Mouse (Mus musculus) midbrain, postnatal 0 days (tissue): ENCODE measurements around the gene Ddx23. TPM values are rescaled to one million over a fixed set of nuclear protein-coding genes. Genes with fewer than 3 reads are reported as not detected.

Experiments
- ATAC-seq: fragments of 200-750 bp; cut with Nextera tagmentation; 2 replicates; pipeline ENCODE4 v1.8.0; 2017; ENCODE audit warnings: moderate number of reproducible peaks, mild to moderate bottlenecking, moderate TSS enrichment, moderate library complexity; ENCODE audit not compliant: low FRiP score
- DNase-seq: peaks from one replicate; pipeline ENCODE4 v3.0.0-alpha.2; 2015; ENCODE audit warnings: low spot score
- H3K27ac ChIP-seq: fragments of 300-500 bp; sonication (generic); 2 replicates; pipeline ENCODE4 v1.5.1; 2014; ENCODE audit warnings: low read depth, mild to moderate bottlenecking, low read length, mixed read lengths
- H3K27me3 ChIP-seq: fragments of 300-500 bp; sonication (generic); 2 replicates; pipeline ENCODE4 v1.6.1; 2014; ENCODE audit warnings: low read length, control low read depth, mixed read lengths; ENCODE audit not compliant: insufficient read depth
- H3K36me3 ChIP-seq: fragments of 300-500 bp; sonication (generic); 2 replicates; pipeline ENCODE4 v1.6.1; 2014; ENCODE audit warnings: low read length, control low read depth, mixed read lengths; ENCODE audit not compliant: insufficient read depth
- H3K4me1 ChIP-seq: fragments of 300-500 bp; sonication (generic); 2 replicates; pipeline ENCODE4 v1.6.1; 2014; ENCODE audit warnings: mild to moderate bottlenecking, control low read depth, antibody characterized with exemption, low read length, mixed read lengths; ENCODE audit not compliant: insufficient read depth
- H3K4me2 ChIP-seq: fragments of 300-500 bp; sonication (generic); 2 replicates; pipeline ENCODE4 v1.6.1; 2014; ENCODE audit warnings: low read depth, mild to moderate bottlenecking, low read length, mixed read lengths; ENCODE audit not compliant: poor library complexity, severe bottlenecking
- H3K4me3 ChIP-seq: fragments of 300-500 bp; sonication (generic); 2 replicates; pipeline ENCODE4 v1.5.1; 2014; ENCODE audit warnings: low read depth, mild to moderate bottlenecking, low read length, moderate library complexity
- H3K9ac ChIP-seq: fragments of 300-500 bp; sonication (generic); replicated peaks from 2 replicates; pipeline ENCODE4 v1.6.1; 2014; ENCODE audit warnings: mild to moderate bottlenecking, low read length, moderate library complexity, mixed read lengths; ENCODE audit not compliant: poor library complexity, severe bottlenecking
- H3K9me3 ChIP-seq: fragments of 300-500 bp; sonication (generic); 2 replicates; pipeline ENCODE4 v1.6.1; 2016; ENCODE audit warnings: low read length, control low read depth
- CTCF ChIP-seq: IDR thresholded peaks from 2 replicates; pipeline ENCODE4 v1.5.1; 2016; ENCODE audit warnings: antibody characterized with exemption, mild to moderate bottlenecking
- WGBS: fragments of 180-500 bp; shearing (Covaris S2); extraction: QIAGEN DNeasy Blood & Tissue Kit; methylation state at CpG from one replicate; pipeline ENCODE4 v1.1.7; 2014; 5-methylcytosine and 5-hydroxymethylcytosine counted together
- polyA plus RNA-seq: library from polyadenylated mRNA; unstranded; fragments of >200 nt; fragmentation: Nextera tagmentation; extraction: Ambion mirVana; gene quantifications from 2 replicates; pipeline ENCODE4 v1.2.1, GENCODE M21; 2015
- total RNA-seq: library from RNA; depleted of rRNA; stranded (reverse); fragments of >200 nt; gene quantifications from 2 replicates; pipeline ENCODE4 v1.2.3, GENCODE M21; 2014

Ddx23 gene
- total and polyA plus RNA-seq, 2 experiments from 2014 or later: 20.5 to 46.7 TPM

- H3K4me1 ChIP-seq: peaks cover 17% of the 10 kb centered on the region
- peaks cover 21% of the 10 kb centered on the region for H3K36me3 ChIP-seq
- H3K27ac ChIP-seq: no peak overlapping the region
- peak overlapping the region; percentile 93; the same call in 1 of the 2 replicates for H3K9ac ChIP-seq
- H3K9me3 ChIP-seq: no peaks in the 10 kb centered on the region
- TF ChIP-seq CTCF: no peak
- 31% methylated on average over 3 of the region's 3 CpGs for WGBS
- peak overlapping the region; percentile 88 for H3K4me2 ChIP-seq
- DNase-seq (no peak), ATAC-seq (no peak)
- H3K27me3 ChIP-seq: no peaks in the 10 kb centered on the region
- H3K4me3 ChIP-seq: 0 out of 2 replicates have a peak overlapping the region, but pooled peaks have one; percentile 8
Measured at GRCm38 (mm10) chr15:98637155-98637554, 25.5 kb downstream of the Ddx23 start.

GRCm38 (mm10) chr15:98636517-98636916 is 26.2 kb downstream of the Ddx23 start:
- WGBS: 26% methylated on average over 5 of the region's 5 CpGs
- Histone ChIP-seq H3K4me3 (peak overlapping the region; percentile 68), H3K27ac (0 out of 2 replicates have a peak overlapping the region, but pooled peaks have one; percentile 98), H3K4me2 (peak overlapping the region; percentile 88), H3K9me3 (no peaks in the 10 kb centered on the region), H3K36me3 (peaks cover 14% of the 10 kb centered on the region), H3K4me1 (peaks cover 17% of the 10 kb centered on the region), H3K9ac (peak overlapping the region; percentile 93), H3K27me3 (no peaks in the 10 kb centered on the region)
- no peak for TF ChIP-seq CTCF
- ATAC-seq: no peak
- DNase-seq: peak; percentile 57

GRCm38 (mm10) chr15:98635291-98635841 is 27.3 kb downstream of the Ddx23 start:
- H3K36me3 ChIP-seq: peaks cover 8% of the 10 kb centered on the region; the same call in 1 of the 2 replicates
- peak overlapping the region; percentile 88 for H3K4me2 ChIP-seq
- DNase-seq: peak; percentile 43
- H3K9ac ChIP-seq: peak overlapping the region; percentile 93
- H3K9me3 ChIP-seq: no peaks in the 10 kb centered on the region
- no peak for ATAC-seq
- H3K27me3 ChIP-seq: no peaks in the 10 kb centered on the region
- under 1% methylated on average over 21 of the region's 21 CpGs for WGBS
- peak; percentile 42 for TF ChIP-seq CTCF
- H3K4me1 ChIP-seq: peaks cover 17% of the 10 kb centered on the region
- H3K4me3 ChIP-seq: peak overlapping the region; percentile 68
- H3K27ac ChIP-seq: peak overlapping the region; percentile 98

DNA sequence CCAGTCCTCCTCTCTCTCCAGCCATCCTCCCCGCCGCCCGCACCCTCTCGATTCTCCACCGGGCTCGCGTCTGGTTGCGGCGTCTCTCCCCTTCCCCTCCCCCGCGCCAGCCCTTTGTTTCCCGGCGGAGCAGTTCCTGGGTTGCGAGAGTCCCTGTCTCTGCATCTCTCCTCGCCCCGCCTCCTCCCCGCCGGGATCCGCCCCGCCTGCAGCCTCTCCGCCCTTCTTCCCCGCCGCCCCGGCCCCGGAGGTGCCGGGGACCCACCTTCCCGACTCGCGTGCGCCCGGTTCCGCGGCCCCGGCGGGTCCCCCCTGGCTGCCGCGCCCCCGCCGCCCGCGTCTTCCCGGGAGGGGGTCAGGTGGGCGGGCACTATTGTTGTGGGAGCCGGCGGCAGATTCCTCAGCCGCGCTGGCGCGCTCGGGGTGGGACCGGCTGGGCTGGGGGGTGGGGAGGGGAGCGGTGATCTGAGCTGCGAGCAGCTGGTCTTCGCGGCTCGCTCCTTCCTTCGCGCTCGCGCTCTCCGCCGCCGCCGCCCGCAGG is 28.1 kb downstream of the Ddx23 start:
- H3K9ac ChIP-seq: peak overlapping the region; percentile 93
- H3K36me3 ChIP-seq: peaks cover under 1% of the 10 kb centered on the region; the same call in 1 of the 2 replicates
- DNase-seq: peak; percentile 72
- H3K4me3 ChIP-seq: peak overlapping the region; percentile 68
- peak overlapping the region; percentile 98 for H3K27ac ChIP-seq
- 1% methylated on average over 47 of the region's 65 CpGs for WGBS
- peaks cover 17% of the 10 kb centered on the region for H3K4me1 ChIP-seq
- TF ChIP-seq CTCF: no peak
- ATAC-seq: peak; percentile 44
- no peaks in the 10 kb centered on the region for H3K27me3 ChIP-seq
- H3K9me3 ChIP-seq: no peaks in the 10 kb centered on the region
- H3K4me2 ChIP-seq: peak overlapping the region; percentile 88

DNA sequence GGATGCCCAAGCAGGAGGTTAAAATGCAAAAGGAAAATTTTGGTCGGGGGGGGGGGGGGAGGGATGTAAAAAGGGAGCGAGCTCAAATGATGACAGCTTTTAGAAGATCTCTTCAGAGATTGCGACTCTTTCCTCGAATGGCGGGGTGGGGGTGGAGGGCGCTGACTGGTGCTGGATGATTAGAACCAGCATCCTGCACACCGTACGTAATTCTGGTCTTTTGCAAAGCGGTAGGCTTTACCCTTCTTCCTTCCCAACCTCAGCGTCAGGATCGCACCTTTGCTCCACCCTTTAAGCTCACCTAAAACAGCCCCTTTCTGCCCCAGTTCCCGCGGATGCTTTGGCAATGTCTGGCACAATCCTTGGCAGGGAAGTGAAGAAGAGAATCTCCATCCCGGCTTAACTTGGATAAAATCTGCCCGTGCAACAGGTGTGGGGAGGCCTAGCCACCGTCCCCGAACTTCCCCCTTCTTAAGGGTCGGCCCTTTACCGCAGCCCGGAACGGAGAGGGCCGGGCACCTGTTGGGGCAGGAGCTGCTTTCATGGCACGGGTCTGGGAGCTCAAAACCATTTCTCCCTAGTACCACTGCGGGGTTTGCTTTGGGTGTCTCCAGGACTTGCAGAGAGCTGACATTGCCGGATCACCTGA is 28.7 kb downstream of the Ddx23 start:
- Histone ChIP-seq H3K9ac (peak overlapping the region; percentile 93), H3K36me3 (no peaks in the 10 kb centered on the region), H3K9me3 (no peaks in the 10 kb centered on the region), H3K4me1 (peaks cover 17% of the 10 kb centered on the region), H3K27me3 (no peaks in the 10 kb centered on the region), H3K4me3 (peak overlapping the region; percentile 68), H3K27ac (peak overlapping the region; percentile 98), H3K4me2 (peak overlapping the region; percentile 88)
- WGBS: under 1% methylated on average over 25 of the region's 25 CpGs
- ATAC-seq (no peak), DNase-seq (peak; percentile 14)
- TF ChIP-seq CTCF: no peak

DNA sequence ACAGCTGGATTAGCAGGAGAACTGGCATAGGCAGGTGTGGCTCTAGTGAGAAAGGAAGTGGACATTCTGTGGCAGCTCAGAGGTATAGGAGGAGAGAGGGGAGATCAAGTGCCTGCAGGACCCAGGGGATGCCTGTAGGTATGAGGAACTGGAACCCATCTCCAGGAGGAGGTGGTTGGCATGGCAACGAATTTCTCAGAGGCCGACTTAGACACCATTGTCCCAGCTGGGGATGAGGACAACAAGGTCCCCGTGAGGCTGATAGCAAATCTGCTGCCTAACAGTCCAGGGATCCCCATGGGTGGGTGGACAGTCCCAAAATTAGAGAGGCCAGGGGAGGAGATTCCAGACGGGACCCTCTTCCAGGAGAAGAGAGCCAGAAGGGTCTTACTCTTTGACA is 29.8 kb downstream of the Ddx23 start:
- no peak for DNase-seq
- peak overlapping the region; percentile 68 for H3K4me3 ChIP-seq
- no peak for ATAC-seq
- H3K4me2 ChIP-seq: peak overlapping the region; percentile 88
- no peaks in the 10 kb centered on the region for H3K36me3 ChIP-seq
- H3K27me3 ChIP-seq: no peaks in the 10 kb centered on the region
- peaks cover 25% of the 10 kb centered on the region for H3K4me1 ChIP-seq
- 2% methylated on average over 4 of the region's 4 CpGs for WGBS
- H3K9ac ChIP-seq: peak overlapping the region; percentile 93
- peak overlapping the region; percentile 98 for H3K27ac ChIP-seq
- no peaks in the 10 kb centered on the region for H3K9me3 ChIP-seq
- no peak for TF ChIP-seq CTCF
